Mouse (Mus musculus) inflammation-experienced regulatory T-cells, adult 6 months (primary cell): ENCODE data around the gene Cox15. TPM values are rescaled to one million over a fixed set of nuclear protein-coding genes. Genes with fewer than 3 reads are reported as not detected.

Source experiments
- ATAC-seq: one replicate; pipeline ENCODE4 v1.8.0; 2017
- polyA plus RNA-seq, 3 experiments: library from polyadenylated mRNA; unstranded; fragments of 100-300 nt; shearing (Covaris generic); gene quantifications; one replicate each; pipeline ENCODE4 v1.2.1; 2017

Gene Cox15
- polyA plus RNA-seq, result 10 to 100 TPM in 1 of 3 experiments, 1 to 10 TPM in 2; 8.1 to 11.0 (median 9.3) TPM

GRCm38 (mm10) chr19:43752489-43753225 lies at the start of gene Cox15, which contains the start of gene Cutc:
Gene Cox15, minus strand, starts transcription at chr19:43753000.
Gene Cutc, plus strand, starts transcription at chr19:43752996.
- peak; percentile 81 for ATAC-seq

GRCm38 (mm10) chr19:43801427-43802051 lies 48.7 kb upstream of the Cox15 start:
- ATAC-seq, result no peak

- no peak for ATAC-seq
These were observed 44.4 kb upstream of the Cox15 start for GRCm38 (mm10) chr19:43797216-43797615.

- no peak for ATAC-seq
These were observed 42.7 kb upstream of the Cox15 start for GRCm38 (mm10) chr19:43795511-43795910.

- no peak for ATAC-seq
These were observed 41.2 kb upstream of the Cox15 start for GRCm38 (mm10) chr19:43793951-43794350.

GRCm38 (mm10) chr19:43792537-43792936 lies 39.7 kb upstream of the Cox15 start:
- ATAC-seq, result no peak

DNA sequence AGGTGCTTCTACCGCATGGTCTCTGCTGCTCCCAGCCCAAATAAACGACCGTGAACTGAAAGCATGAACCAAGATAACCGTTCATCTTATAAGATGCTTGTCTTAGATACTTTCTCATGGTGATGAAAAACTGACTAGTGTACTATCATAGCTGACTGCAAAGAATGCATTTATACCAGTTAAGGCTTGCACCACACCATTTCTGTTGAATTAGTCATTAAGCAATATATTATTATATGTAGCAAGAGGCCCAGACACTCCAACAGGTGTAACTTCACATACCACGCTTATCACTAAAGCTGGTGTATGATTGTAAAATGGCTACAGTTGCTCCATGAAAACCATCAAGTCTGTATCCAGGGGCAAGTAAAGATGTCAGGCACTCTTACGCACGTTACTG lies 37.0 kb upstream of the Cox15 start:
- no peak for ATAC-seq

GRCm38 (mm10) chr19:43786249-43787026 lies 33.6 kb upstream of the Cox15 start:
- no peak for ATAC-seq

GRCm38 (mm10) chr19:43784761-43785160 lies 32.0 kb upstream of the Cox15 start:
- ATAC-seq, result no peak

GRCm38 (mm10) chr19:43781980-43782379 lies 29.2 kb upstream of the Cox15 start, which contains the start of gene Abcc2:
Gene Abcc2, plus strand, starts transcription at chr19:43782192.
- ATAC-seq, result no peak

DNA sequence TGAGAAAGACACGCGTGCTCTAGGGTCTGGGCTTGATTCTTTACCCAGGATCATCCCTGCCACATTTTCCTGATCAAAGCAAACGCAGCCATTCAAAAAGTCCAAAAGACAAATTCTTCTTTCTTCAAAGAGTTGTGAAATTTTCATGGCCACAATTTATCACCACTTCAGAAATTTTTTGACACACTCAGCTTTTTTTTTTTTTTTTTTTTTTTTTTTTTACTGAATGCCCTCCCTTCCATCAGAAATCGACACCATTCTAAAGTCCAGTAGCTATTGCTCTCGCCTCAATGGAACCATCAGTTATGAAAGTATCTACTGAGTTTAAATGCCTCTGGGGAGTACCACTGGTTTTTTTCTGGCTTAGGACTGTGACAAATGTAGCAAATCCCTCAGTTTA lies 27.6 kb upstream of the Cox15 start:
- no peak for ATAC-seq

DNA sequence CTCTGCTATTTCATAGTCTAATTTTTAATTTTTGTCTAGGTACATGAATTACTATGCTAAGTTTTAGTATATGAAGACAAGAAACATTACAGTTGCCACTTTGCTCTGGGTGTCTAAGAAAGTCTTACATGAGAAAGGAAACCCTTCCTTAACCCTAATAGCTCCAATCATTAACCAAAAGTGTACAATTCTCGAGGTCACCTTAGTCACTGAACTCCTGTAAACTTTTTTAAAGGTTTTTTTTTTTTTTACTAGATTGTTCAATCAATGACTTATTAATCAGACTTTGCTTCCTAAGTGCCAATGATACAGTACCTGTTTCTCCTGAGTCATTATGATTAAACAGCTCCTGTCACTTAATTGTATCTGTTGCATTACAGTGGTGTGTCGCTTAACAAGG lies 24.5 kb upstream of the Cox15 start:
- no peak for ATAC-seq

- no peak for ATAC-seq
These were observed 23.8 kb upstream of the Cox15 start for GRCm38 (mm10) chr19:43776561-43776960.

- no peak for ATAC-seq
These were observed 22.6 kb upstream of the Cox15 start for GRCm38 (mm10) chr19:43775433-43775832.

- ATAC-seq, result no peak
These were observed 19.5 kb upstream of the Cox15 start for GRCm38 (mm10) chr19:43772311-43772710.

DNA sequence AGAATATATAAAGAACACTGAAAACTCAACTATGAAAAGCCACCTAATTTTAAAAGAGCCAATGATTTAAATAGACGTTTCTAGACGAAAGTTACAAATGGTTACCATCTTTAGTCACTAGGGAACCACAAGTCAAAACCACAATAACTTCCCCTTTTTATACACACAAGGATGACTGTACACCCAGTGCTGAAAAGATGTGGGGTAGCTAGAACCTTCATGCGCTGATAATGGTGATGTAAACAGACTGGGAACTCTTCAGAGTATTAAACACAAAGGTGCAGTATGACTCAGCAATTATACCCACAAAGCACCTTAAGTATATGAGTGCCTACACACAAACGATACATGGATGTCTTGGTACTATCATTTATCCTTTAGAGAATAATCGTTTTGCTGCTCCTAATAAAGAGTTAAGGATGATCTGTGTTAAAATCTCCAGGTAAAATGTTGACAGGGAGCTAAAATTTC lies 18.7 kb upstream of the Cox15 start:
- ATAC-seq, result peak; percentile 64

- ATAC-seq, result no peak
These were observed 17.8 kb upstream of the Cox15 start for GRCm38 (mm10) chr19:43770584-43770983.

GRCm38 (mm10) chr19:43769366-43769960 lies 16.7 kb upstream of the Cox15 start:
- no peak for ATAC-seq

- no peak for ATAC-seq
These were observed 14.9 kb upstream of the Cox15 start for GRCm38 (mm10) chr19:43767549-43768322.

DNA sequence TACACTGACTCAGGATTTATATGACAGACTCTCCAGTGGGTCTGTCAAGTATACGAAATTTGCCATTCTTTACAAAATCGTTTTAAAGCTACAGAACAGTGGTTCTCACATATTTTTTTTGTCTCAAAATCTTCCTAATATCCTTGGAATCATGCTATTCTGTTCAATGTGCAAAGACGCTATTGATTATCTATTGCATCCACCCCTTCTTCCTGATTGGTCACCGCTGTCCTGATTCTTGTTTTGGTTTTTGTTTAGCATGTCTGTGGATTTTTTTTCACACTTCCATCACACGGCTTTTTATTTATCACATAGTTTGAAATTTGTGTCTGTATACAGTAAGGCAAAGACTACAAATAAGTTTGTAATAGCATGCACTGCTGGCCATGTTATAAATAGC lies 13.7 kb upstream of the Cox15 start:
- no peak for ATAC-seq

DNA sequence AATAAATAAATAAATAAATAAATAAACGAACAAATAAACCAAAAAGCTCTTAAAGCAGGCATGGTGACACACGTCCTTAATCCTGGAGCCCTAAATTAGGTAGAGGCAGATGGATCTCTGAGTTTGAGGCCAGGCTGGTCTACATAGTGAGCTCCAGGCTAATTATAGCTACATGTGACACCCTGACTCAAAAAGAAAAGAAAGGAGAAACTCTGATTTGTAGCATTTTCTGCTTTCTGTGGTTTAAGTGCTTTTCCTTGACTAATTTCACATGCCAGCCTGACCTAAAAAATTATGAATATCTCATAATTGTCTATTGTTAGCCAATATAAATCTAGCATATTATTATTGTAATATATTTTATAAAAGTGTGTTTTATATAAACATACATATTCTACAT lies 9.6 kb upstream of the Cox15 start:
- no peak for ATAC-seq
